Mouse (Mus musculus): ENCODE results near the gene Myoc.

The Myoc gene

GRCm38 (mm10) chr1:162648416-162648815 lies 9.5 kb downstream of the Myoc start:
- DNase-seq (ENCODE audit: low spot score) = no peak

- DNase-seq (ENCODE audit: low spot score) = no peak
These were observed 19.2 kb downstream of the Myoc start, which contains the start of gene Myocos for GRCm38 (mm10) chr1:162658119-162658518. Gene Myocos (minus strand): TSS chr1:162658219.

- DNase-seq (ENCODE audit: low spot score) = peak; percentile 56
These were observed 21.4 kb downstream of the Myoc start for GRCm38 (mm10) chr1:162660276-162660860.

GRCm38 (mm10) chr1:162664826-162665475 lies 26.0 kb downstream of the Myoc start:
- DNase-seq (ENCODE audit: low spot score) = peak; percentile 93

- DNase-seq (ENCODE audit: low spot score) = peak; percentile 63
These were observed 26.7 kb downstream of the Myoc start for GRCm38 (mm10) chr1:162665486-162666174.

- DNase-seq (ENCODE audit: low spot score) = no peak
These were observed 54.8 kb downstream of the Myoc start for GRCm38 (mm10) chr1:162693721-162694120.

- DNase-seq (ENCODE audit: low spot score) = no peak
These were observed 58.9 kb downstream of the Myoc start for GRCm38 (mm10) chr1:162697866-162698265.
